21 mouse cellular contexts compared by ENCODE assay signal in genomic region chr11:89673916-89674507, GRCm38 (mm10).
DNase-seq lines count a peak whose midpoint lies in the region; ATAC-seq and TF ChIP-seq lines count a peak whose summit lies in the region.
"Had no signal": no experiment of that assay in that cellular context is flagged by ENCODE, and none has a peak within 500 bp of the region (broad histone marks: within the 10 kb centered on the region; RNA-seq: fewer than 3 reads in every experiment).

No protein-coding gene starts in this region.

- no peaks in the 10 kb centered on the region for H3K27me3 ChIP-seq in hindbrain, embryonic 12.5 days
- H3K27me3 ChIP-seq in hindbrain, embryonic 14.5 days (ENCODE audit: control insufficient read depth, insufficient read depth, low read length): no peaks in the 10 kb centered on the region
- H3K27me3 ChIP-seq in limb, embryonic 10.5 days (ENCODE audit: low read depth, poor library complexity, severe bottlenecking): no peaks in the 10 kb centered on the region
- no peaks in the 10 kb centered on the region for H3K27me3 ChIP-seq in myocyte (ENCODE audit: control insufficient read depth, insufficient read depth, insufficient read length)
- no peaks in the 10 kb centered on the region for H3K27me3 ChIP-seq in liver, embryonic 11.5 days (replicated peaks; ENCODE audit: control insufficient read depth, insufficient read depth, low read length)
- H3K27me3 ChIP-seq: heart, embryonic 13.5 days; lung, embryonic 15.5 days; stomach, embryonic 15.5 days had no signal

- no peak overlapping the region for H3K4me2 ChIP-seq in hindbrain, embryonic 12.5 days (replicated peaks)
- no peak overlapping the region for H3K4me2 ChIP-seq in hindbrain, embryonic 14.5 days (replicated peaks)
- H3K4me2 ChIP-seq in myocyte (ENCODE audit: low read depth): peak overlapping the region; percentile 18
- no peak overlapping the region for H3K4me2 ChIP-seq in liver, embryonic 11.5 days
- H3K4me2 ChIP-seq: heart, embryonic 13.5 days; limb, embryonic 12.5 days; lung, embryonic 15.5 days; stomach, embryonic 15.5 days had no signal

- H3K27ac ChIP-seq in hindbrain, embryonic 12.5 days: no peak overlapping the region
- no peak overlapping the region for H3K27ac ChIP-seq in hindbrain, embryonic 14.5 days
- H3K27ac ChIP-seq in limb, embryonic 10.5 days: no peak overlapping the region
- no peak overlapping the region for H3K27ac ChIP-seq in liver, embryonic 11.5 days (ENCODE audit: low read depth, low read length)
- H3K27ac ChIP-seq: heart, embryonic 13.5 days; hindbrain, embryonic 10.5 days; limb, embryonic 12.5 days; lung, embryonic 15.5 days; stomach, embryonic 15.5 days had no signal

- DNase-seq in embryo, embryonic 10.5 days (ENCODE audit: low spot score): peak; percentile 24
- DNase-seq in embryo, embryonic 10 days (ENCODE audit: low spot score): no peak
- no peak for DNase-seq in hindbrain, embryonic 14.5 days (ENCODE audit: low spot score)
- peak; percentile 21 for DNase-seq in limb, embryonic 10.5 days (ENCODE audit: low spot score)
- no peak for DNase-seq in liver, embryonic 11.5 days (ENCODE audit: low spot score)
- DNase-seq: adrenal gland, adult 8-10 months; cerebellum, adult 8-10 months; cerebellum, postnatal 36 days; heart, postnatal 10 days; kidney, postnatal 25 days; right cerebral cortex, postnatal 25 days had no signal

- no peak overlapping the region for H3ac ChIP-seq in myocyte (ENCODE audit: control insufficient read depth, insufficient read length)

- 11% methylated on average over 1 of the region's 1 CpGs for WGBS in hindbrain, embryonic 12.5 days
- 3% methylated on average over 1 of the region's 1 CpGs for whole genome bisulfite sequencing in hindbrain, embryonic 14.5 days
- 46% methylated on average over 1 of the region's 1 CpGs for WGBS in limb, embryonic 10.5 days
- 37% methylated on average over 1 of the region's 1 CpGs for WGBS in liver, embryonic 11.5 days

- no peaks in the 10 kb centered on the region for H3K9me3 ChIP-seq in hindbrain, embryonic 12.5 days (replicated peaks)
- H3K9me3 ChIP-seq in hindbrain, embryonic 14.5 days (ENCODE audit: control insufficient read depth, low read length): no peaks in the 10 kb centered on the region
- H3K9me3 ChIP-seq in limb, embryonic 10.5 days (replicated peaks): no peaks in the 10 kb centered on the region
- H3K9me3 ChIP-seq in liver, embryonic 11.5 days (ENCODE audit: control insufficient read depth, low read length): no peaks in the 10 kb centered on the region
- H3K9me3 ChIP-seq: heart, embryonic 13.5 days; hindbrain, embryonic 10.5 days; limb, embryonic 12.5 days; lung, embryonic 15.5 days; stomach, embryonic 15.5 days had no signal

- H3K36me3 ChIP-seq in hindbrain, embryonic 12.5 days: no peaks in the 10 kb centered on the region
- H3K36me3 ChIP-seq in hindbrain, embryonic 14.5 days (replicated peaks; ENCODE audit: control insufficient read depth, insufficient read depth): no peaks in the 10 kb centered on the region
- no peaks in the 10 kb centered on the region for H3K36me3 ChIP-seq in limb, embryonic 10.5 days
- no peaks in the 10 kb centered on the region for H3K36me3 ChIP-seq in myocyte (ENCODE audit: control insufficient read depth, insufficient read depth)
- no peaks in the 10 kb centered on the region for H3K36me3 ChIP-seq in liver, embryonic 11.5 days (ENCODE audit: control insufficient read depth, insufficient read depth, low read length)
- H3K36me3 ChIP-seq: G1E; heart, embryonic 13.5 days; hindbrain, embryonic 10.5 days; limb, embryonic 12.5 days; lung, embryonic 15.5 days; stomach, embryonic 15.5 days had no signal

- H3K4me3 ChIP-seq in hindbrain, embryonic 12.5 days: no peak overlapping the region
- H3K4me3 ChIP-seq in hindbrain, embryonic 14.5 days (replicated peaks; ENCODE audit: low read length): no peak overlapping the region
- no peak overlapping the region for H3K4me3 ChIP-seq in limb, embryonic 10.5 days
- H3K4me3 ChIP-seq in myocyte: no peak overlapping the region
- no peak overlapping the region for H3K4me3 ChIP-seq in liver, embryonic 11.5 days (ENCODE audit: low read depth, low read length)
- H3K4me3 ChIP-seq: heart, embryonic 13.5 days; hindbrain, embryonic 10.5 days; limb, embryonic 12.5 days; lung, embryonic 15.5 days; stomach, embryonic 15.5 days had no signal

- no peak overlapping the region for H3K9ac ChIP-seq in hindbrain, embryonic 12.5 days
- H3K9ac ChIP-seq in hindbrain, embryonic 14.5 days: no peak overlapping the region
- H3K9ac ChIP-seq in liver, embryonic 11.5 days (ENCODE audit: low read depth, low read length): no peak overlapping the region
- H3K9ac ChIP-seq: heart, embryonic 13.5 days; limb, embryonic 12.5 days; lung, embryonic 15.5 days; stomach, embryonic 15.5 days had no signal

- H3K4me1 ChIP-seq in hindbrain, embryonic 12.5 days: peaks cover 8% of the 10 kb centered on the region
- no peaks in the 10 kb centered on the region for H3K4me1 ChIP-seq in hindbrain, embryonic 14.5 days (replicated peaks; ENCODE audit: control insufficient read depth, insufficient read depth, low read length)
- H3K4me1 ChIP-seq in limb, embryonic 10.5 days: no peaks in the 10 kb centered on the region
- no peaks in the 10 kb centered on the region for H3K4me1 ChIP-seq in liver, embryonic 11.5 days (replicated peaks; ENCODE audit: control insufficient read depth, insufficient read depth, low read length)
- H3K4me1 ChIP-seq: stomach, embryonic 15.5 days had no signal

- no peaks in the 10 kb centered on the region for H3K79me2 ChIP-seq in myocyte (ENCODE audit: control insufficient read depth, insufficient read depth)

- TF ChIP-seq POLR2A in myocyte (IDR thresholded peaks at IDR 0.05; ENCODE audit: insufficient read length, low read depth): no peak

- 0 out of 2 replicates have a peak, but pooled peaks have one; percentile 38 for ATAC-seq in hindbrain, embryonic 12.5 days (ENCODE audit: low FRiP score)
- ATAC-seq in hindbrain, embryonic 14.5 days (ENCODE audit: low FRiP score): no peak
- ATAC-seq in liver, embryonic 11.5 days (replicated peaks; ENCODE audit: low FRiP score): no peak
- ATAC-seq: forebrain, embryonic 16.5 days; intestine, postnatal 0 days had no signal

TF ChIP-seq in myocyte, 11 proteins besides CTCF, POLR2A, EP300 and RAD21:
- no peak for TF ChIP-seq SRF (IDR thresholded peaks at IDR 0.05; ENCODE audit: control insufficient read depth, insufficient read length, low read depth)
- TF ChIP-seq MYOD1 (IDR thresholded peaks at IDR 0.05; ENCODE audit: control insufficient read depth in 1 of 3, insufficient read length in 2 of 3, low read depth in 2 of 3): peak in 1 of 3 experiments; percentile 64
- TF ChIP-seq USF1 (IDR thresholded peaks at IDR 0.05; ENCODE audit: low read depth): no peak
- no peak for TF ChIP-seq CEBPB (IDR thresholded peaks at IDR 0.05; ENCODE audit: insufficient read depth, poor library complexity, severe bottlenecking)
- no peak for TF ChIP-seq TCF12 (IDR thresholded peaks at IDR 0.05; ENCODE audit: insufficient read depth, poor library complexity, severe bottlenecking)
TF ChIP-seq in myocyte: peak in this region for 1.

Comparison
In these comparisons a context has a peak if more than half of its experiments do, and no peak if none do; other contexts are left out.
1. DNase-seq: peak in embryo, embryonic 10.5 days (single experiment) and limb, embryonic 10.5 days (single experiment); none in embryo, embryonic 10 days (single experiment), hindbrain, embryonic 14.5 days (single experiment) and liver, embryonic 11.5 days (single experiment).